Mouse (Mus musculus) lung, postnatal 36 days (tissue): ENCODE data around the gene Ceacam3.
"Not testable (repeated sequence)": the region's sequence is repeated elsewhere in the genome, so short reads cannot be mapped to it uniquely, and the experiment has no call there.

Source experiments
- DNase-seq: peaks from one replicate; pipeline ENCODE4 v3.0.0; 2022; ENCODE audit warnings: mixed read lengths

Gene Ceacam3

DNA sequence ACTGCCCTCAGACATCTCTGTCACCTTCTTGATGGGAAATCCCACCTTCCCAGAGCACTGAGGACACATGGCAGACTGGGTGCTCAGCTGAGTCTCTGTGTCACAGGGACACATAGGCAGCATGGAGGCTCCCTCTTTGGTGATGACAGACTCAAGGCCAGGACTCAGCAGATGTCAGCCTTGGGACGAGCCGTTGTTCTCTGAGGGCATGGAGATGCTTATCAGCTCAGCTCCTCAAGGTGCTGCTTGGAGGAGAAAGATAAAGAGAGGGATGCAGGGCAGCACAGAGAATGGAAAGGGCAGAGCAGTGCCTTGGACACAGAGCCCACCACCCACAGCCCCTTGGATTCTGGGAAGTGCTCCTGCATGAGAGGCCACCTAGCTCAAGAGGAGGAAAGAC is at the start of gene Ceacam3:
Gene Ceacam3 (plus strand): TSS at position 352 of the 400 bp plus-strand sequence.
- DNase-seq, result no peak

DNA sequence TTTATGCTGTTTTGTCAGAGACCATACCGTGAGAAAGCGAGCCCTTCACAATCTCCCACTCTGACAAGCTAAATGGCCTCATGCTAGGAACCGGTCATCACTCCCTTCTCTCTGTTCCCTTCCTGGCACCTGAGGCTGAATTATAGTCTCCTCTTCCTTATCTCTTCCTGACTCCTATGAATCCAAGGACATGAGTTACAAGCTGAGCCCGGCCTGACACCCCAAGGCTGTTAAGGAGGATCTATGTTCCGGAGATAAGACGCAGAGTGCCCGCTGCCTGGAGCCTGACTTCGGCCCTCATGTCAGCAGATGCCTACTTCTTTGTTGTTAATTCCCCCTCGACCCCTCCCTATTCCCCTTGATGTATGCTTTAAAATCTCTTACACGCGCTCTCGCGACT is 48.5 kb upstream of the Ceacam3 start:
- DNase-seq, result not testable (repeated sequence)

DNA sequence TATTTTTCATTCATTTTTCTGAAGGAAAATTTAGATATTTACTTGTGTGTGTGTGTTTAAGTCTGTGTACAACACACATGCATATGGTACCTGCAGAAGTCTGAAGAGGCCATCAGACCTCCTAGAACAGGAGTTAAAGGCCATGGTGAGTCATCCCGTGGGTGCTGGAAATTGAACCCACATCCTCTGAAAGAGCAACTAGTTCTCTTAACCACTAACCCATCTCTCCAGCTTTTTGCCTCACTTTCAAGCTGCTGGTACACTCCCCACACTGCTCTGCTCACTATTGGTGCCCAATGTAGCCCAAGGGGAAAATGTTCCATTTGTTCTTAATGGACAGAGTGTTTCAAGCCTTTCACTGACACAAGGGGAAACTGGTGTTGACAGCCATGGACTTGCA is 14.8 kb upstream of the Ceacam3 start:
- no peak for DNase-seq

GRCm38 (mm10) chr7:17155634-17156033 is 5.6 kb downstream of the Ceacam3 start:
- DNase-seq, result peak; percentile 26

- no peak for DNase-seq
These were observed 7.0 kb downstream of the Ceacam3 start for GRCm38 (mm10) chr7:17156885-17157677.

DNA sequence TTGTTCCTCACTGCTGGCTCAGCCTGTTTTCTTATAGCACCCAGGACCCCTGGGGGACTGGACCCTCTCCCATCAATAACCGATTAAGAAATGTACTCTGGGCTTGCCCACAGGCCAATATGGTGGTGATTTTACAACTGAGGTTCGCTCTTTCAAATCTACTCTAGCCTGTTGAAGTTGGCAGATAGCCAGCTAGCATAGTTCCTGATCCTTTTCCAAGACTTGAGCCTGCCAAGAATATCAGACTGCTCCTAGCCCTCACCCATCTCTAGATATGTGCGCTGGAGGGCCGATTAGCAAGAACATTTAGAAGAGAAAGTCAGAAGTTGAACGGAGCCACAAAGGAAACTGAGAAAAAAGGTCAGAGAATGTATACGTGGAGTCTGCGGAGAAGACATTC is 8.9 kb downstream of the Ceacam3 start:
- DNase-seq, result peak; percentile 2

DNA sequence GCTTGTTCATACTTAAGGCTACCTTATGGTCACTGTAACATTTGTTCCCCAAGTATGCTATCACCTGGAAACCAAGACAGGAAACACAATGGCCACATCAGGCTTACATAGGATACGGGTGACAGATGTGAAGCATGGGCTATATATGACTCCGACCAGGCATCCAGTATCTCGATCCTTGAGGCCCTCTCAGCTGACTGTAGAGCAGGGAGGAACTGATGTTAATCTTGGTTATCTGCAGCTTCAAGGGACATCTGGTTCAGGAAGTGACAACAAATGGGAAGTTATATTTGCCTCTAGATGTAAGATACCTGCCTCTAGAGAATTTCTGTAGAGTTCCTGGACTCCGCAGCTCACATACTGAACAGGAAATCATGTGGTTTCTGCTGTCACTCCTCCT is 21.7 kb downstream of the Ceacam3 start:
- no peak for DNase-seq

DNA sequence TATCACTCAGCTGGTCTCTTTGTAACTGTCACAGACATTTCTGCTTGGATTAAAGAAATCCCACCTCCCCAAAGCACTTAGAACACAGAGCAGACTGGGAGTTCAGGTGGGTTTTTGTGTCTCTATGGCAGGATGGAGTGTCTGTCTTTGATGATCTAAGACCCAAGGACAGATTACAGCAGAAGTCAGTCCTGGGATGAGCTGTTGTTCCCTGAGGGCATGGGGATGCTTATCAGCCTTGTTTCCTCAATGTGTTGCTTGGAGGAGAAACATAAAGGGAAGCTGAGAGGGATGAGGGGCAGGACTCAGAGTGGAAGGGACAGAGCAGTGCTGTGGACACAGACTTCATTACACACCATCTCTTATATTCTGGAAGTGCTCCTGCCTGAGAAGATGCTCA is 53.1 kb downstream of the Ceacam3 start, which contains the start of gene Psg29:
Gene Psg29 (plus strand): TSS at position 301 of the 400 bp plus-strand sequence.
- DNase-seq, result no peak

- no peak for DNase-seq
These were observed 55.6 kb downstream of the Ceacam3 start for GRCm38 (mm10) chr7:17205530-17206184.
